Mouse (Mus musculus): Measurements from ENCODE around the gene Ankrd23. TPM values are rescaled to one million over a fixed set of nuclear protein-coding genes. Genes with fewer than 3 reads are reported as not detected.
A peak's percentile ranks its signal among the peaks of the same experiment; 100 is the strongest.
"Not testable (repeated sequence)": the region's sequence is repeated elsewhere in the genome, so short reads cannot be mapped to it uniquely, and the experiment has no call there.

Gene Ankrd23
- total RNA-seq (2017), result 9.4 to 21.2 TPM (median 19.1 TPM) in 3 replicates

GRCm38 (mm10) chr1:36536783-36537182 lies at the start of gene Ankrd23:
TSS of gene Ankrd23 (minus strand) at chr1:36536883.
- not testable (repeated sequence) for ATAC-seq (replicated peaks; ENCODE audit: insufficient number of reproducible peaks, low FRiP score, low TSS enrichment, poor library complexity, severe bottlenecking)

- ATAC-seq (replicated peaks; ENCODE audit: insufficient number of reproducible peaks, low FRiP score, low TSS enrichment, poor library complexity, severe bottlenecking), result no peak
These were observed 49.6 kb upstream of the Ankrd23 start for GRCm38 (mm10) chr1:36586288-36586687.

- no peak for ATAC-seq (replicated peaks; ENCODE audit: insufficient number of reproducible peaks, low FRiP score, low TSS enrichment, poor library complexity, severe bottlenecking)
These were observed 46.9 kb upstream of the Ankrd23 start for GRCm38 (mm10) chr1:36583408-36584116.

- no peak for ATAC-seq (replicated peaks; ENCODE audit: insufficient number of reproducible peaks, low FRiP score, low TSS enrichment, poor library complexity, severe bottlenecking)
These were observed 45.5 kb upstream of the Ankrd23 start for GRCm38 (mm10) chr1:36582211-36582610.

- ATAC-seq (replicated peaks; ENCODE audit: insufficient number of reproducible peaks, low FRiP score, low TSS enrichment, poor library complexity, severe bottlenecking), result no peak
These were observed 44.6 kb upstream of the Ankrd23 start for GRCm38 (mm10) chr1:36581260-36581659.

GRCm38 (mm10) chr1:36580384-36581207 lies 43.9 kb upstream of the Ankrd23 start:
- no peak for ATAC-seq (replicated peaks; ENCODE audit: insufficient number of reproducible peaks, low FRiP score, low TSS enrichment, poor library complexity, severe bottlenecking)

GRCm38 (mm10) chr1:36579974-36580383 lies 43.3 kb upstream of the Ankrd23 start:
- ATAC-seq (replicated peaks; ENCODE audit: insufficient number of reproducible peaks, low FRiP score, low TSS enrichment, poor library complexity, severe bottlenecking), result no peak

GRCm38 (mm10) chr1:36576991-36577675 lies 40.5 kb upstream of the Ankrd23 start:
- no peak for ATAC-seq (replicated peaks; ENCODE audit: insufficient number of reproducible peaks, low FRiP score, low TSS enrichment, poor library complexity, severe bottlenecking)

- no peak for ATAC-seq (replicated peaks; ENCODE audit: insufficient number of reproducible peaks, low FRiP score, low TSS enrichment, poor library complexity, severe bottlenecking)
These were observed 38.7 kb upstream of the Ankrd23 start for GRCm38 (mm10) chr1:36575347-36575746.

- ATAC-seq (replicated peaks; ENCODE audit: insufficient number of reproducible peaks, low FRiP score, low TSS enrichment, poor library complexity, severe bottlenecking), result no peak
These were observed 37.7 kb upstream of the Ankrd23 start for GRCm38 (mm10) chr1:36574196-36574955.

GRCm38 (mm10) chr1:36573524-36573923 lies 36.8 kb upstream of the Ankrd23 start:
- no peak for ATAC-seq (replicated peaks; ENCODE audit: insufficient number of reproducible peaks, low FRiP score, low TSS enrichment, poor library complexity, severe bottlenecking)

GRCm38 (mm10) chr1:36572709-36573108 lies 36.0 kb upstream of the Ankrd23 start:
- no peak for ATAC-seq (replicated peaks; ENCODE audit: insufficient number of reproducible peaks, low FRiP score, low TSS enrichment, poor library complexity, severe bottlenecking)

- ATAC-seq (replicated peaks; ENCODE audit: insufficient number of reproducible peaks, low FRiP score, low TSS enrichment, poor library complexity, severe bottlenecking), result no peak
These were observed 35.5 kb upstream of the Ankrd23 start for GRCm38 (mm10) chr1:36572140-36572700.

GRCm38 (mm10) chr1:36571627-36572026 lies 34.9 kb upstream of the Ankrd23 start:
- peak; percentile 92 for ATAC-seq (replicated peaks; ENCODE audit: insufficient number of reproducible peaks, low FRiP score, low TSS enrichment, poor library complexity, severe bottlenecking)

GRCm38 (mm10) chr1:36570320-36570719 lies 33.6 kb upstream of the Ankrd23 start:
- no peak for ATAC-seq (replicated peaks; ENCODE audit: insufficient number of reproducible peaks, low FRiP score, low TSS enrichment, poor library complexity, severe bottlenecking)

- ATAC-seq (replicated peaks; ENCODE audit: insufficient number of reproducible peaks, low FRiP score, low TSS enrichment, poor library complexity, severe bottlenecking), result no peak
These were observed 33.1 kb upstream of the Ankrd23 start for GRCm38 (mm10) chr1:36569694-36570276.

- no peak for ATAC-seq (replicated peaks; ENCODE audit: insufficient number of reproducible peaks, low FRiP score, low TSS enrichment, poor library complexity, severe bottlenecking)
These were observed 32.1 kb upstream of the Ankrd23 start for GRCm38 (mm10) chr1:36568776-36569175.
